Mouse (Mus musculus) 3134 (cell line): ENCODE results near the gene Taco1.

Experiments
- DNase-seq: peaks from one replicate; pipeline ENCODE4 v3.0.0-alpha.2; 2011; ENCODE audit warnings: low spot score; ENCODE audit not compliant: insufficient read length; ENCODE audit errors: extremely low read depth

Taco1 gene

DNA sequence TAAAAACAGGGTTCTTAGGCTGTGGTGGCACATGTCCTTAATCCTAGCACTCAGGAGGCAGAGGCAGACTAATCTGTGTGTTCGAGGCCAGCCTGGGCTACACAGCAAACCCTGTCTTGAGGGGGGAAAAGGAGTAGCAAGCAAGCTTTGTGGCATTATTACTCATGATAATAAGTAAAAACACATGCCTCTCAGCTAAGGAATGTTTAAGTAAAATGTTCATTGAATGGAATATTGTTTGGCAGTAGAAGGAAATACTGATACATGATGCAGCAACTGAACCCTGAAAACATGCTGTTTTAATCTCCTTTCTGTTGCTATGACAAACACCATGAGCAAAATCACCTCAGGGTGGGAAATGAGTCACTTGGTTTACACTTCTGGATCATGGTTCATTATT is 4.5 kb upstream of the Taco1 start:
- DNase-seq, result no peak

DNA sequence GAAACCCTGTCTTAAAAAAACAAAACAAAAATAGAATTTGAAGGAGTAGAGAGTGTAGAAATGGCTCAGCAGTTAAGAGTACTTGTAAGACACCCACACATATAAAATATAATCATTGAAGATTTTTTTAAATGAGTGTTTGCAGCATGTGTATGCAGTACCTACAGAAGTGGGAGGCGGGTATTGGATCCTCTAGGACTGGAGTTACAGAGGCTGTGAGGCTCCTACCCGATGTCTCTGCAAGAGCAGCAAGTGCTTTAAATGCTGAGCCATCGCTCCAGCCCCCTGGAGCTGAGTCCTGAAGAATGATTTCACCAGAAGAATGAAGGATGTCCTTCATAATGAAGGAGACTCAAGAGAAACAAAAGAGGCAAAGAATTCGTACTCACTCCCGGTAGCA is 2.1 kb upstream of the Taco1 start:
- no peak for DNase-seq

DNA sequence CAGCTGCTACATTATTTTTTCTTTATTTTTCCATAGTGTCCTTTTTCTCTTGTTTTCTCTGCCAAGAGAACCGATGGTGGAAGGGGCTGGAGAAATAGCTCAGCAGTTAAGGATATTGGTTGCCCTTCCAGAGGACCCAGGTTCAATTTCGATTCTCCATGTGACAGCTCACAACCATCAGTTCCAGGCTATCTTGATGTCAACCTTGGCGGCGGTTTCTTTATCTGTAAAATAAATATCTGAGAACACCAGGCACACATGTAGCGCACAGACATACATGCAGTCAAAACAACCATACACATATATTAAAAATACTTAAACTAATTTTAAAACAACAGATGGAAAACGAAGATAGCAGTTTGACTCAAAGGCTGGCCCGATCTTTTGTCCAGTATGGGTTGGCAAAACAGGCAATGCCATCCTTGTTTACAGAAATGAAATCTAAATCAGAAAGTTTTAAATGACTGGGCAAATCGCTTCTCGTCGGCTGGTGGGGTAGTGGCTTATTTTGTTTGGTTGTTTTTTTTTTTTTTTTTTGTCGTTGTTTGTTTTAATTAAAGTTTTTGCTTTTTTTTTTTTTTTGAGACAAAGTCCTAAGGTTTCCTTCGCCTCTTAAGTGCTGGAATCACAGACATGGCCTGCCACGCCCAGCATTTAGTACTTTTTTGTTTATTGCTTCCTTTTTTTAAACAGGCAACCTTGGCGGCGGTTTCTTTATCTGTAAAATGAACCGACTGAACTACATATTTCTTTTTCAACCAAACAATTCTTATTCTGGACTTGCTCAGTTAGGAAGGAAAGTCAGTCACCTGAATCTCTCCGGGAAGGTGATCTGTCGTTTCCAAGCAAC is 563 bp upstream of the Taco1 start:
- no peak for DNase-seq

DNA sequence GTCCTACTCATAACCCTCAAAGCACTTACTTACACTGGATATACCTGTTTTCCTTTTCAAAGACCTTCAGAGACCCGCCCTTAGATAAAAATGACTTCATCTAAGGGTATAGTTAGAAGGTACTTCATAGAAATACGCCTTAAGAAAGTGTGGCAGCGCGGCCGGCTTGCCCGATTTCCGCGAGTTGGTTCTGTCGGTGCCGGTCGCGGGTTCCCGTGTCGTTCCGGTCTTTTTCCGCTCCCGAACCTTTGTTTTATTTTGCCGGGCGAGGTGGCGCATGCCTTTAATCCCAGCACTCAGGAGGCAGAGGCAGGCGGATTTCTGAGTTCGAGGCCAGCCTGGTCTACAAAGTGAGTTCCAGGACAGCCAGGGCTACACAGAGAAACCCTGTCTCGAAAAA is 755 bp downstream of the Taco1 start:
- peak; percentile 83 for DNase-seq

DNA sequence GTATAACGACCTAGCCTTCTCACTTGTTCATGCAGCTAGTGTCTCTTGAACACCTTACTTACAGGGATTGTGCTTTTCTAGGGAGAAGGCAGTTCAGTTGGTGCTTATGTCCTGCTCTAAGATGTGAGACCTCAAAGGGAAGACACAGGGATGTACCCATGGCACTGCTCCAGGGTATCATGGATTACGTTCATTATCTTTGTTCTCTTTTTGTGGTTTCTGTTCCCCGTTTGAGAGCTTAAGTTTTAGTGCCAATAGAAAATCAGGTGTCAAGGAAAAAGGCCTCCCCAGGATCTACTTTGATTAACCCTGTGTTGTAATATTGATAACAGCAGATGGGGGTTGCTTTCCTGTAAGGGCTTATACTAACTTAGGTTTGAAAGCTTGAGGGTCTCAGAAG is 7.9 kb downstream of the Taco1 start:
- no peak for DNase-seq

DNA sequence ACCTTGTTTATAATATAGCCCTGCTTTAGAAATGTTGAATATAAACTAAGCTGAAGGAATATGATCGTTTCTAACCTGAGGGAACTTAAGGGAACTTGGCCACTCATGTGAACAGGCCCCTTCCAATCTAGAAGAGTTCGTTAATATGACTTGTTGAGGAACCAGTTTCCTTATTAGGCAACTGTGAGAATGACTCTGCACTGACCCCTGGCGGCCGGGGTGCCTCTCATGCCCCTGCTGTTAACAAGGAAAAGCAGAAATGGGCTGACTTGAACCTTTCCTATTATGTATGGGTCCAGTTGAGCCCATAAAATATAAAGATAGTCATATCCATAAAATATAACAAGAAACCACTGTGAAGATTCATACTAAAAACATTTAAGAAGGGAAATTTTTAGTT is 10.5 kb downstream of the Taco1 start:
- peak; percentile 43 for DNase-seq

DNA sequence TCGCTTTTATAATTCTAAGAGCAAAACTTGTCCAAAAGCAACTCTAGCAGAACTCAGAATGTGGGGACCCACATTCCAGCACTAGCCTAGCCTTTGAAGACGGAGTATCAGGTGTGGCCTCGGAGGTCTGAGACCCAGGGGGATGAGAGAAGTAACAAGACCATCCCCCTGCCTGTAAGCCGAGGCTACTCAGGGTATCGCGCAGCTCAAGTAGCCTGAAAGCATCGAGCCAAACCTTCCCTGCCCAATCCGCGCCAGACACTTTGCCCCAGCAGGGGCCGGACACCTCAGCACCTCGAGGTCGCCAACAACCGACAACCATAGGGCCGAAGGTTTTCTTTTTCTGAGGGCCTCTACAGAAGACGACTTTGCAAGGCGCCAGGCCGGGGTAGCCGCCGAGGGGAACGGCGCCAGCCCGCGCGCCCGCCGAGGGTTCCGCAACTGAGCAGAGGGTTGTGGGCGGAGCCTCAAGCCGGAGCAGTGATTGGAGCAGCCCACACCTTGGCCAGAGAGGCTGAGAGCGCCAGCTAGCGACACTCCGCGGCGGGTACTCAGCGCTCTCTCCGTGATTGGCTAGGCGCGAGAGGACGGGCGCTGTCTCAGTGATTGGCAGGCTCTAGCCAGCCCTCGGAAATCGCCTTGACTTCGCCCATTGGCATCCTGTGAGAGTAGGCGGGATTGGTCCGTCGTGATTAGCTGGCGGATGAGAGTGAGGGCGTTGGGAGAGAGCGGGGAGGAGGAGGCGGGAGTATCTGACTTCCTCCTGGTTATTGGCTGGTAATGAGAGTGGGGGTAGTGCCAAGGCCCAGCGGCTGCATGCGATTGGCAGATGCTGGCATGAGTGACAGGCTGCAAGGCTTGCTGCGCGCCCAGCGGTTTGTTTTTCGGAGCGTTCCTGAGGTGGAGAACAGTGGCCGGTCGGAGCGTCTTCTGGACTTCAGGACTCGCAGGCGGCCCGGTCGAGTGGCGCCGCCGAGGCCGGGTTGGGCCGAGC is 18.1 kb downstream of the Taco1 start, which contains the start of gene Map3k3:
Map3k3 (plus strand) TSS at position 906 of the 994 bp plus-strand sequence.
- peak; percentile 99 for DNase-seq

DNA sequence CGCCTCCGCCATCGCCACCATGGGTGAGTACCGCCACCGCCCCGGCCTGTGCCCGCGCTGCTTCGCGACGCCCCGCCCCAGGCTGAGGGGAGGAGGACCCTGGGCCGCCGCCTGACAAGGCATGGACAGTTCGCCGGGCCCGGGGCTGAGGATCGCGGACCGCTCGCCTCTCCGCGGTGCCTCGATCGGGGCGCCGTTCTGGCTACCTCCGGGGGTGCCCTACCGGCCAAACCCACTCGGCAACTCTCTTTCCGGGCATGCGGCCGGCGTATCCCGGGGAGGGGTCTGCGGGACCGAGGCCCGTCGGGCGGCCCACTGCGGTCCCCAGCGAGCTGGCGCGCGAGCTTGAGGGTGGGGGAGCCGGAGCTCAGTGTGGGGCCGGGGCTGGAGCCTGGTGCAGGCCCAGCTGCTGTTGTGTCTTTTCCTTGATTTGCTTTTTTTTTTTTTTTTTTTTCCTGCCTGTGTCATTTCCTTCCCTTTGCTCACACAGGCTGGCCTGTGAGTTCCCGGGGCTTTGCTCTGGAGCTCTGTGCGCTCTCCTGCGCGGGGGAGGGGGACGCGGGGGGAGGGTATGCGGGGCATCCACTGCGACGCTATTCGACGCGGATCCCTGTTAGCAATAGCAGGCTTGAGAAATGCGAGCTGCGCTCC is 19.2 kb downstream of the Taco1 start:
- peak; percentile 78 for DNase-seq

DNA sequence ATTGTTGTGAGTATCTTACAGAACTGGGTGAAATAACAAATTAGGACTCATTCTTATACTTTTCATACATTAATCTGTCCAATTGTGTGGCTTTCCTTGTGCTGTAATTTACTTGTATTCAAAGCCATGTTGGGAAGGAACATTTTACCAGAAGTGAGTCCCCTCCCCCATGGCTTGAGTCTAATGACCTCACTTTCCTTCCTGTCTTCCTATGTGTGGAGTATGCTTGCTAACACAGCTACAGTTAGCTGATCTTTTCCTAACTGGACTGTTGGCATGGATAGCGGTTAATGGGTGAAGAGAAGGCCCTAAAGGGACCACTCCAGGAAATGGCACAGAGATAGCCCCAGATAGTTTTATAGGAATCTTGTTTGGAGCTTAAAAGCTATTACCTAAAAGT is 32.4 kb downstream of the Taco1 start:
- DNase-seq, result no peak

DNA sequence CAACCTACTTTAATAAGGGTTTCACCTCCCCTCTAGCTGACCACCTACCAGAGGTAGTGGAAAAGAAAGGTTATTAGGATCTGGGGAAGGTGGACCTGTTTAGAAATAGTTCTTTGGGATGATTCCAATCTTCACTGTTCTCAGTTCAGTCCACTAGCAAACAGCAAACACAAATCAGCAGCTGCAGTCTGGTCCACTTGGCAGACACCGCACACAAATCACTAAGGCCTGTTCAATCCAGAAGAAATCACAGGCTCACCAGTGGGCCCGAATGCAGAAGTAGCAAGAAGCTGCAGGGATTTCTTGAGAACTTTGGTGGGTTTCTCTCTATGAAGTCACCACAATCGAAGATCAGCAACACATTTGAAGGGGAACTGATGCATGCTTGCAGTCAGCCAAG is 37.0 kb downstream of the Taco1 start:
- DNase-seq, result no peak

DNA sequence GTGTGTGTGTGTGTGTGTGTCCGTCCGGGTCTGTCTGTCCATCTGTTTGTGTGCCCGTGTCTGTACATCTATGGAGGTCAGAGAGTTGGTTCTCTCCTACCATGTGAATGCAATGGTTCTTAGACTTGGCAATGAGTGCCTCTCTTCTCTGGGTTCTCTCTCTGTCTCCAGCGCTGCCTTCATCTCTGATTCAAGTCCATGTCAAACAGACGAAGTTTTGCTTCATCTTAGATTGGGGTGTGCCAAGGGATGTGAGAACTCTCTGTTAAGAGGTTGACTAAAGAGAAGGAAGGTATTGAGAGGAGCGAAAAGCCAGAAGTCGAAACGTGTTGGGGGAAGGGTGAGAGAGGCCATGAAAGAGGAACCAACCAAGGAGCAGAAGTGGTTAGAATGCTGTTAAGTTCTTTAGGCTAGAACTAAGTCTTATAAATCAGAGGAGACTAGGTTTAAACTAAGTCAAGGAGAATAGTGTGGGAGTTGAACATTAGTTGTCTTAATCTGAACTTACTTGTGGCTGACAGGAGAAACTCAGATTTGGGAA is 40.3 kb downstream of the Taco1 start:
- DNase-seq, result no peak

DNA sequence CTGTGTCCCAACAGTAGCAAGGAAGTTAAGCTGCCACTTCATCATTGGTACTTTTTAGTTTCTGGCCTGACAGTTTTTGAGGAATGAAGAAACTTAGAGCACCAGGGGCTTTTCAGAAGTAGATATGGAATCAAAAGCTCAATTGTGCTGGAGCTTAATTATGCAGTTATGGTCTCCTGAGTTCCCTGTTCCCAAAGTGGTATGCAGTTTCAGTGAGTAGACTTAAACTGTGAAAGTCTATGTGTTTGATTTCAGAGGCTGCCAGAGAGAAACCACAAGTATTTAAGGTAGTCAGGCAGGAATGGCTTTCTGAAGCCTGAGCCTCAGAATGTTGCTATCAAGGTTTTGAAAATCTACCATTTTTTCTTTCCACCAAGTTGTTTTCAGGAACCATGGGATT is 45.8 kb downstream of the Taco1 start:
- DNase-seq, result no peak

DNA sequence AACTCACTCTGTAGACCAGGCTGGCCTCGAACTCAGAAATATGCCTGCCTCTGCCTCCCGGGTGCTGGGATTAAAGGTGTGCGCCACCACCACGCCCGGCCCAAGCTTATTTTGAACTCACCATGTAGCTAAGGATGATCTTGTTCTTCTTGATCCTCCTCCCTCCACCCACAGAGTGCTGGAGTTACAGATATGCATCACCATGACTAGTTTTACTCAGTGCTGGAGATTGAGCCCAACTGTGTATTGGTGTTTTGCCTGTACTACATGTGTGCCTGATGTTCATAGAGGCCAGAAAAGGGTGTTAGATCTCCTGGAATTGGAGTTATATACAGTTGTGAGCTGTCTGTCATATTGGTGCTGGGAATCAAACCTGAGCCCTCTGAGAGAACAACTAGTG is 56.4 kb downstream of the Taco1 start:
- DNase-seq, result no peak

DNA sequence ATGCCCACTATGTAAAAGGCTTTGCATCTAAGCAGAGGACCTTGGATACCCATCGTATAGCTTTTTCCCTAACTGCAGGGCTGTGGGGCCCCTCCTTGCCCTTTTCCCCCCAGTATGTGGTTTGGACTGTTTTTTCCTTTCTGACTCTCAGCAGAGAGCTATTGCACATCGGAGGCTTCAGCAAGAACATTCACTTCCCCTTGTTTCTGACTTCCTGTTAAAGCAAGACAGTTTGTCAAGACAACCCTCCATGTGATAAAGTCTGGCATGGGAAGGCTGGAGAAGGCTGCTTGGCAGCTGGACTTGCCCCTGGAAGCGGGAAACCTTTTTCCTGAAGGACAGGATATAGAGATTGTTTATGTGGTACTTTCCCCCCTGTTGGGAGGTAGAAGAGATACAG is 56.9 kb downstream of the Taco1 start:
- no peak for DNase-seq
